Mouse (Mus musculus) ovary, postnatal 14 days (tissue): ENCODE data around the gene Gm4836.
"Not testable (repeated sequence)": the region's sequence is repeated elsewhere in the genome, so short reads cannot be mapped to it uniquely, and the experiment has no call there.

ENCODE experiments used
- DNase-seq: peaks from one replicate; pipeline ENCODE4 v3.0.0; 2022; ENCODE audit warnings: low spot score

The Gm4836 gene

DNA sequence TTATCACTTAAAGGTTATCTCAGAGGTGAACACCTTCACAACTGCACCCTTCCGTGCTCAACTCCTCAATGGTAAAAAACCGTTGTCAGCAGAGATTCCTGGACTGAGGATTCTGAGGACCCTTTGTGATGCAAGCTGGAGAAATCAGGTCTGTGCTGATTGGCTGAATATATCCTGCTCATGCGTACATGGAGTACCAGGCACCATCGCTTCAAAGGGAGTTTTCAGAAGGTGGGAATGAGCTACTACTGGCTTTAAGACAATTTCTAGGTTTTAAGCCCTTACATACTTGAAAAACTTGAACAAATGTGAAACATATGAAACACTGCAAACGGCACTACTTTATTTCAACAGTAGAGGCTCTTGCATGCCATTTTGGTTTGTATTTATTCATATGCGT is at the start of gene Gm4836:
TSS of gene Gm4836 (minus strand) at position 101 of the 400 bp plus-strand sequence.
- DNase-seq, result not testable (repeated sequence)
